Mouse (Mus musculus): ENCODE measurements around the gene Sept1. TPM values are rescaled to one million over a fixed set of nuclear protein-coding genes. Genes with fewer than 3 reads are reported as not detected.
"Not testable (repeated sequence)": the region's sequence is repeated elsewhere in the genome, so short reads cannot be mapped to it uniquely, and the experiment has no call there.

Sept1 gene
- total RNA-seq, 1 experiment from 2014 or later, result 63.2 TPM

GRCm38 (mm10) chr7:127255008-127255407 lies 22.1 kb upstream of the Sept1 start:
- ATAC-seq (replicated peaks; ENCODE audit: low read depth, poor library complexity, severe bottlenecking), result peak; percentile 24

GRCm38 (mm10) chr7:127253821-127254769 lies 21.2 kb upstream of the Sept1 start:
- peak; percentile 69 for ATAC-seq (replicated peaks; ENCODE audit: low read depth, poor library complexity, severe bottlenecking)

- no peak for ATAC-seq (replicated peaks; ENCODE audit: low read depth, poor library complexity, severe bottlenecking)
Observed at GRCm38 (mm10) chr7:127253341-127253740, 20.4 kb upstream of the Sept1 start.

GRCm38 (mm10) chr7:127252414-127252813 lies 19.5 kb upstream of the Sept1 start:
- 0 out of 2 replicates have a peak, but pooled peaks have one; percentile 14 for ATAC-seq (replicated peaks; ENCODE audit: low read depth, poor library complexity, severe bottlenecking)

GRCm38 (mm10) chr7:127250511-127250910 lies 17.6 kb upstream of the Sept1 start:
- not testable (repeated sequence) for ATAC-seq (replicated peaks; ENCODE audit: low read depth, poor library complexity, severe bottlenecking)

- ATAC-seq (replicated peaks; ENCODE audit: low read depth, poor library complexity, severe bottlenecking), result peak; percentile 29
Observed at GRCm38 (mm10) chr7:127244658-127245510, 12.0 kb upstream of the Sept1 start.

GRCm38 (mm10) chr7:127243870-127244657 lies 11.1 kb upstream of the Sept1 start, which contains the start of gene Zfp771:
Gene Zfp771, plus strand, starts transcription at chr7:127244274.
- peak; percentile 94 for ATAC-seq (replicated peaks; ENCODE audit: low read depth, poor library complexity, severe bottlenecking)

GRCm38 (mm10) chr7:127243361-127243867 lies 10.5 kb upstream of the Sept1 start:
- no peak for ATAC-seq (replicated peaks; ENCODE audit: low read depth, poor library complexity, severe bottlenecking)

- no peak for ATAC-seq (replicated peaks; ENCODE audit: low read depth, poor library complexity, severe bottlenecking)
Observed at GRCm38 (mm10) chr7:127234777-127235176, 1.8 kb upstream of the Sept1 start.

GRCm38 (mm10) chr7:127233765-127234164 lies 835 bp upstream of the Sept1 start:
- ATAC-seq (replicated peaks; ENCODE audit: low read depth, poor library complexity, severe bottlenecking), result no peak

- peak; percentile 9; the same call in 1 of the 2 replicates for ATAC-seq (replicated peaks; ENCODE audit: low read depth, poor library complexity, severe bottlenecking)
Observed at GRCm38 (mm10) chr7:127233368-127233749, 429 bp upstream of the Sept1 start.

GRCm38 (mm10) chr7:127231826-127232621 lies 906 bp downstream of the Sept1 start:
- no peak for ATAC-seq (replicated peaks; ENCODE audit: low read depth, poor library complexity, severe bottlenecking)

- no peak for ATAC-seq (replicated peaks; ENCODE audit: low read depth, poor library complexity, severe bottlenecking)
Observed at GRCm38 (mm10) chr7:127231376-127231775, 1.6 kb downstream of the Sept1 start.

- peak; percentile 80 for ATAC-seq (replicated peaks; ENCODE audit: low read depth, poor library complexity, severe bottlenecking)
Observed at GRCm38 (mm10) chr7:127228615-127229303, 4.2 kb downstream of the Sept1 start.

- peak; percentile 37; the same call in 1 of the 2 replicates for ATAC-seq (replicated peaks; ENCODE audit: low read depth, poor library complexity, severe bottlenecking)
Observed at GRCm38 (mm10) chr7:127225147-127225995, 7.6 kb downstream of the Sept1 start.

GRCm38 (mm10) chr7:127224616-127225015 lies 8.3 kb downstream of the Sept1 start:
- ATAC-seq (replicated peaks; ENCODE audit: low read depth, poor library complexity, severe bottlenecking), result no peak
